Mouse (Mus musculus): ENCODE results near the gene Kcnh7. TPM values are rescaled to one million over a fixed set of nuclear protein-coding genes. Genes with fewer than 3 reads are reported as not detected.

Gene Kcnh7
- total RNA-seq, 2 experiments from 2014 or later: 0.11 to 0.15 TPM

DNA sequence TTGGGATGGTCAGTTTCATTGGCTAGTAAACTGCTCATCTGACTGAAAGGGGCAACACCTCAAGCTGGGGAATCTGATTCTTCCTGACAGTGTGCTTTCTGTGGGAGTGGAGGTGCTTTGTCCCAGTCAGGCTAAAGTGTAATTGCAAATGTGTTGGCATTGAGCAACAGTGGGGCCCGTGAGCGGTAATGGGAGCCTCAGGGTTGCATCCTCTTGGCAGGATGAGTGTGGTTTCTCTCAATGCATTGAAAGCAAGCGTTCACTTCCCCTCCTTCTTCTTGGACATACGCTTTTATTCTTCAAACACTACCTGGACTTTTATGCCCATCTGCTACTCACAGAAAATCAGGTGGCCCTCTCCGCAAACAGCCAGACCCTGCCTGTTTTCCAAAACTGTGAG, 511.3 kb downstream of the Kcnh7 start:
- Histone ChIP-seq H3K4me3 (no peak overlapping the region), H3K27ac (no peak overlapping the region)
- no peak for DNase-seq
- intact Hi-C loops (cut with DNase I): no loop called here
- TF ChIP-seq CTCF (IDR thresholded peaks at IDR 0.05): no peak

DNA sequence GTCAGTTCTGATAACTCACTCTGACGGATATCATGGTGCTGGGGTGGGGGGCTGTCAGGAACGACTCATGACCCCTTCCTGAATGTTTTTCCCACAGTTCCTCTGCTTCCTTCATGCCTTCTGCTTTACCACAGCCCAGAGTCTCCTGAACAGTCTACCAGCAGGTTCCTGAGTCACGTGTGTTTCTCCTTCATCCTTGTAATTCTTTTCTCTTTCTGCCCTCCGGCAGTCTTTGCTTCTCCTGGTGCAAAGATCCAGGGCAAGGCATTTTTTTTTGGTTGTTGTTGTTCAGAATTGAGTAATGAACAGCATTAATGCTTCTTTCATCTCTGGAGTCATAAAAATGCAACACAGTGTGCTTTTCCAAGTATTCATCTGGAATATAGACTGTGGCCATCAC, 513.3 kb downstream of the Kcnh7 start:
- no peak for DNase-seq
- intact Hi-C loops (cut with DNase I): no loop called here
- H3K27ac ChIP-seq: no peak overlapping the region
- no peak for TF ChIP-seq CTCF (IDR thresholded peaks at IDR 0.05)
- no peak overlapping the region for H3K4me3 ChIP-seq

DNA sequence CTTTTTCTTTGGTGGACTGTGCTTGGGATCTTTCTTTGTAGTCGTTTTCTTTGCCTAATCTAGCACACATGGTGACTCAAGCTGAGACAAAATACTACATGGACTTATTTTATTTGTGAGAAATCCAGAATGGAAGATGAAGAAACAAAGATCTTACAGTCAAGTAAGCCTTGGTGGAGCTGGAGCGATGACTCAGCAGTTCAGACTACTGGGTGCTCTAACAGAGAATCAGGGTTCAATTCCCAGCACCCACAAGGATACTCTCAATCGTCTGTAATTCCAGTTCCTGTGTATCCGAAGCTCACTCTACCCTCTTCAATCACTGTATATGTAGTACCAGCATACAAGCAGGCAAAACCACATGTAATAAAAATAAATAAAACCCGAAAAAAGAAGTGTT, 513.8 kb downstream of the Kcnh7 start:
- H3K4me3 ChIP-seq: no peak overlapping the region
- intact Hi-C loops (cut with DNase I): no loop called here
- no peak for DNase-seq
- no peak for TF ChIP-seq CTCF (IDR thresholded peaks at IDR 0.05)
- H3K27ac ChIP-seq: no peak overlapping the region

DNA sequence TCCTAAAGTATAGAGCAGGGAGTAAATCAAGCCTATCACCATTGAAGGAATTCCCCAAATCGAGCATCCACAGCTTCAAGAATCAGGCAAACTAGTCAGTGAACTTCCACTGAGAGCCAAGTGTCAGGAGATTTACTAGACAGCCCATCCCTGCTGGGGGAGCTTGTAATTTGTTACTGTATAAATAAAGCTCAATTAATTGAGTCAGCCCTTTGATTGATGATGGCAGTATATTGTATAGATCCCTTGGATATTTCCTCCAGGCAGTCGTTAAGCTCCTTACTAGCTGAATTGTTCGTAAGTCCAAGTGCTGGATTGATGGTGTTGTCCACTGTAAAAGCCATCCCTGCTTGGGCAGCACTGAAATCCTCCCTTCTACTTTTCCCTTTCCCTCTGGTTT, 514.2 kb downstream of the Kcnh7 start:
- Histone ChIP-seq H3K27ac (no peak overlapping the region), H3K4me3 (no peak overlapping the region)
- no peak for TF ChIP-seq CTCF (IDR thresholded peaks at IDR 0.05)
- intact Hi-C loops (cut with DNase I): no loop called here
- DNase-seq: no peak

DNA sequence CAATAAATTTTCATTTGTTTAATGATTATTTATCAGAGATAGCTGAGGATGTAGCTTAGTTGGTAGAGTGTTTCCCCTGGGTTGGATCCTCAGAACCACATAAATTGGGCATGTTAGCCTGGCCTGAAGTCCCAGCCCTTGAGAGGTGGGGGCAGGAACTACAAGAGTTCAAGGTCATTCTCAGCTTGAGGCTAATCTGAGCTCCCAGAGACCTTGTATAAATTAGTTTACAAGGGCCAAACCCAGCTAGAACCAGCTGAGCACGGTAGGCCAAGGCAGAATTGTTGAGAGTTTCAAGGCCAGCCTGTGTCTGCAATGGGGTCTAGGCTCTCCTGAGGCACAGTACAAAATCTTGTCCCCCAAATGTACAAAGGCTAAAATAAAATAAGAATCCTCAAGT, 518.6 kb downstream of the Kcnh7 start:
- Histone ChIP-seq H3K27ac (no peak overlapping the region), H3K4me3 (no peak overlapping the region)
- no peak for DNase-seq
- no peak for TF ChIP-seq CTCF (IDR thresholded peaks at IDR 0.05)
- intact Hi-C loops (cut with DNase I): no loop called here

DNA sequence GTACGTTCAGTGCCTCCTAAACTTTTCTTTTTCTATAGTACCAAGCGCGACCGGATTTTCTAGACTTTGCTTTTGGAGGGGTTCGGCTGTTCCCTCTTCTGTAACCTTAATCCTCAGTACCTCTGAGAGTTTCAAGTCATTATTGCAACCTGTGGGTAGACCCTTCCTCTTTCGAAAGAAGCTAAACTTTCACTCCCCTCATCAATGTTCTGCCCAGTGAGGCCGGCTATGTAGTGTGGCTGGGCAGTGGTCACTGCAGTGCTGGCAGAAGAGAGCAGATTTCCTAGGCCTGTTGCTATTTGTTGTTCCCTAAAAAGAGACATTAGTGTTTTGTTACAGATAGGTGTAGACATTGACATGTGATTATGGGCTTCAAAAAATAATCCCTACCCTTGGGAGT, 519.2 kb downstream of the Kcnh7 start:
- H3K4me3 ChIP-seq: peak overlapping the region; percentile 87

DNA sequence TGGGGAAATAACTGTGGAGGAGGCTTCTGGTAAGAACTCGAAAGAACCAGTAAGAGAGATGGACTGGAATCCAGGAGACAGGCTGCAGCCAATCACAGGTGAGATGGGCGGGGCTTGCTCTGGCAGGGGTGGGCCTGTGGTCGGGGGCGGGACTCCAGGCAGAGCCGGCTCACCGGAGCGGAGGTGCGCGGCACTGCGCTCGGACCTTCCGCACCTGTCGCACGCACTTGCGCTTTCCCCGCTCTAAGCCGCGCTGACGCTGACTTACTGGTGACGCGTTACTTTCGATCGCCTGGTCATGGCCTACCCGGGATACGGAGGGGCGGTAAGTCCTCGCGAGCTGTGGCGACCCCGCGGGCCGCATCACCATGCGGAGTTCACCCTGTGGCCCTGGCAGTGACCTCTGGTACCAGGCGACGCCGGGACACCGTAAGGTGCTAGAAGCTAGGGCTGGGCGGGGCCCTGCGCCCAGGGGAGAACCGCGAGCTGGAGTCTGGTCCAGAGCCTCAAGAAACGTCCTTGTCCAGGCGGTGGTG, 519.9 kb downstream of the Kcnh7 start, which contains the start of gene Gca:
Gene Gca (plus strand): TSS at position 151 of the 536 bp plus-strand sequence.
- no peak for TF ChIP-seq CTCF (IDR thresholded peaks at IDR 0.05)
- peak within 1 kb of the TSS; percentile 72 for H3K27ac ChIP-seq

More for the DNA sequence above, 519.2 kb downstream of the Kcnh7 start:
- H3K27ac ChIP-seq: no peak overlapping the region
- intact Hi-C loops (cut with DNase I): no loop called here
- TF ChIP-seq CTCF (IDR thresholded peaks at IDR 0.05): no peak
- no peak for DNase-seq

DNA sequence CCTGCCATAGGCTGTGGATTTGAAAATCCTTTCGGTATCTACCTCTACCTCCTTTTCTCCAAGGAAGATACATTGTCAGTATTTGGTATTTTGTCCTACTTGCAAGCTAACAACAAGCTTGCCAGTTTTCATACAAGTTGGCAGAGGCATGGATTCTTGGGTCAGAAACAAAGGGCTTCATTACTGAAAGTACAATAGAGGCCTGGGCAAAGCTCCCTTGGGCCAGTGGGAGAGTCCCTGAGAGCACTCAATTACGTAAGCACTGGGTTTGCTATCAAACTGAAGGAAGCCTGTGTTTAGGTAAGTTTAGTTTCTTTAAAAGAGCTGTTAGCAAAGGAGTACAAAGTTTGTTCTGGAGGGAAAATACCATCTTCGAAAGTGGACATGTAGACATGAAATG, 521.5 kb downstream of the Kcnh7 start:
- intact Hi-C loops (cut with DNase I): no loop called here
- DNase-seq: no peak
- TF ChIP-seq CTCF (IDR thresholded peaks at IDR 0.05): no peak
- H3K27ac ChIP-seq: no peak overlapping the region
- no peak overlapping the region for H3K4me3 ChIP-seq

More for the DNA sequence above, 519.9 kb downstream of the Kcnh7 start, which contains the start of gene Gca:
- H3K4me3 ChIP-seq: peak within 1 kb of the TSS; percentile 87
- peak; percentile 89 for DNase-seq
- intact Hi-C loops (cut with DNase I): no loop called here

DNA sequence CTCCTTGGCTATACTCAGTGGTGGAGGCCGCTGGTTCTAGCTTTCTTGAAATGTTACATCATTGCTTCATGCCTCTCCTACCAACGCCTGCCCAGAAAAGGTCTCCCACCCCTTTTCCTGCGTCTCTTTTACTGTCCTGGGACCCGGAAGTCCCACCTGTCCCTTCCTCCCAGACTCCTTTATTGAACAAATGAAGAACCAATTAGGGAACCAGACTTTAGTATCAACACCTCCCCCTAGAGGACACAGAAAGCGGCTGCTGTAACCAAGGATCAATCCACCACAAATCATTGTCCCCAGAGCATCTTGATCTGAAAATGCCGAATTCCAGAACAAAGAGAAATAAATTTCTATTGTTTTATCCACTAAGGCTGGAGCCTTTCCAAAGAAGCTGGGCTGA, 523.5 kb downstream of the Kcnh7 start:
- no peak overlapping the region for H3K27ac ChIP-seq
- TF ChIP-seq CTCF (IDR thresholded peaks at IDR 0.05): 0 out of 2 replicates have a peak, but pooled peaks have one; percentile 24
- intact Hi-C loops (cut with DNase I): no loop called here

DNA sequence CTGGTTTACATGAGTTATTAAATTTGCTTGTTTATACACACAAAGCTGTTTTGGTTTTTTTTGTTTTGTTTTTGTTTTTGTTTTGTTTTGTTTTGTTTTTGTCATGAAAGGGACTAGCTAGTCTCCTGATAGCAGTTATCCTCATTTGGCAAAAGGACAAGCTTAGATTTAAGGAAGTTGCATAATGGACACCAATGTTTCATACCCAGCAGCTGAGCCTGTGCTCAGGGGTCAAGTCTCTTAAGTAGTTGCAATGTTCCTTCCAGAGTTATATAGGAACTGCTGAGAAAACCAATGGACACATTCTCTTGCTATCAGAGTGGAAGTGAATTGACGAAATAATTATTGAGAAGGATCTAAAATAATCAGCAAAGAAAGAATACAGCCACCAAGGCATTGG, 528.0 kb downstream of the Kcnh7 start:
- Histone ChIP-seq H3K27ac (no peak overlapping the region), H3K4me3 (no peak overlapping the region)
- no peak for TF ChIP-seq CTCF (IDR thresholded peaks at IDR 0.05)
- no peak for DNase-seq
- intact Hi-C loops (cut with DNase I): no loop called here

More for the DNA sequence above, 523.5 kb downstream of the Kcnh7 start:
- DNase-seq: no peak
- H3K4me3 ChIP-seq: no peak overlapping the region

DNA sequence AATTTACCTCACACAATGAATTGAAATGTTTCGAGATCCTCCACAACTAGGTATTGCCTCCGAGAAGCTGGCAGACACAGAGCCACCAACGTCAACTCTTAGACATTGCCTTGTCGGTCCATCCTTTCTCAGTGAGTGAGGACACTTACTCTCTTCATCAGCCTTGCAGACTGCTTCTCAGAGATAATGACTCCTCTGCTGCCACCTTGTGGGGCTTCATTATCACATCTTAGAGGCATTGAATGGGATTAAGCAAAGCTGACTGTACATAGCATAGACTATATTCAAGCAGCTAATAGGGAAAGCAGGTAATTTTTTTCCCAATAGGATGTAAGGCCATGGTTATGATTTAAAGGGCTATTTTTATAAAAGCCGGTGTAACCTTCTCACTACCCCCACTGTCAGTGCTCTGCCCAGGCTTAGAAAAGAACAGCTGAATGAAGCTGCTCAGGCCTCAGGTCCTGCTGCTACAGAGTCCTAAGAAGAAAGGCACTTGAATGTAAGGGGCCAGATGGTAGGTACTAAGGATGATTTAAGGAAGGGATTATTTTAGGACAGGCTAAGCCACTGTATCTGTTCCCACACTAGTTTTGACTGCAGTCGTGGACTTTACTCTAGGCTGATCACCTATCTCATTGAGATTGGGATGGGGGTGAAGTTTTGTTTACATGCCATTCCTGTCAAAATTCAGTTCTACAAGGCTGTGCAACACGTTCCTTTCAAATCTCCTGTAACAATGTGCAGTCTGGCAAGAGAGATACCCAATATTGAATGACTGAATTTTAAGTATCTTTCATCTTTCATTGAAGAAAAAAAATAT, 529.4 kb downstream of the Kcnh7 start:
- no peak overlapping the region for H3K27ac ChIP-seq
- intact Hi-C loops (cut with DNase I): no loop called here
- DNase-seq: peak; percentile 46

DNA sequence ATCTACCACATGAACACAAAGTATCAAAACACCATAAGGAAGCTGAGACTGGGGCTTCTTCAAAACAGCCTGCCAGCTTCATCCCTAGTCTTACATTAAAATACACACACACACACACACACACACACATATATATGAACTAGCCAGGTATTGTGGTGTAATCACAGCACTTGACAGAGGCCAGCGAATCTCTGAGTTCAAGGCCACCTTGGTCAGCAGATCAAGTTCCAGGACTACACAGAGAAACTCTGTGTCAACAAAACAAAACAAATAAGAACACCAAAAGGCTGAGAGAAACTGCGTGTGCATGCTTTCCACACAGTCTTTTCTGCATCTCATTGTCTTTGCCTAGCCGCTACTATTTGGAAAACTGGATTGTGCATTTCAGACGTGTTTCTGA, 531.6 kb downstream of the Kcnh7 start:
- intact Hi-C loops (cut with DNase I): no loop called here
- no peak for TF ChIP-seq CTCF (IDR thresholded peaks at IDR 0.05)
- no peak for DNase-seq
- no peak overlapping the region for H3K4me3 ChIP-seq
- H3K27ac ChIP-seq: no peak overlapping the region

More for the DNA sequence above, 529.4 kb downstream of the Kcnh7 start:
- H3K4me3 ChIP-seq: no peak overlapping the region
- TF ChIP-seq CTCF (IDR thresholded peaks at IDR 0.05): peak; percentile 64

DNA sequence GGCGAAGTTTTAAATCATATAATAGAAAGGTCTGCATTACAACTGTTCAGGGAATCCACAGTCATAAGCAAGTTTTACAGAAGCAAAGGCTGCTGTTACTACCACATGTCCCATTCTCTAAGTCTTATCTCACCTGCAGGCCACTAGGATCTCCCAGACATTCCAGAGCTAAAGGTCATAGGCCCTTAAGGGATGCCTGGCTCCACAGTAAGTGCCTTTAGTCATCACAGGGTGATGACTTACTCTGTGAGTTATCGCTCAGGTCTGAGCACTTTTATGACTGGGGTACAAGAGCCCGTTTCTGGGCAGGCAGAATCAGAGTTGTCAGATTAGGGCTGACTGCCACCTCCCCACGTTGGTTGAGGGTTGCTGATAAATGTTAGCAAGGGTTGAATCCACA, 532.2 kb downstream of the Kcnh7 start:
- Histone ChIP-seq H3K4me3 (no peak overlapping the region), H3K27ac (no peak overlapping the region)
- intact Hi-C loops (cut with DNase I): no loop called here
- DNase-seq: no peak
- no peak for TF ChIP-seq CTCF (IDR thresholded peaks at IDR 0.05)
